Mouse (Mus musculus) frontal cortex, adult (tissue): ENCODE results near the gene Pip4k2c.
"Not testable (repeated sequence)": the region's sequence is repeated elsewhere in the genome, so short reads cannot be mapped to it uniquely, and the experiment has no call there.

Experiments used
- ATAC-seq: cut with Nextera tagmentation; 2 replicates; pipeline ENCODE4 v1.9.2; 2017; ENCODE audit warnings: mild to moderate bottlenecking, moderate library complexity, mixed read lengths; ENCODE audit not compliant: low TSS enrichment

Gene Pip4k2c

GRCm38 (mm10) chr10:127209928-127210570 is 1.3 kb downstream of the Pip4k2c start:
- peak; percentile 35 for ATAC-seq

GRCm38 (mm10) chr10:127208921-127209320 is 2.5 kb downstream of the Pip4k2c start:
- peak; percentile 25; the same call in 1 of the 2 replicates for ATAC-seq

GRCm38 (mm10) chr10:127205373-127205772 is 6.0 kb downstream of the Pip4k2c start:
- ATAC-seq, result no peak

GRCm38 (mm10) chr10:127204589-127204988 is 6.8 kb downstream of the Pip4k2c start:
- ATAC-seq, result no peak

GRCm38 (mm10) chr10:127203106-127203505 is 8.3 kb downstream of the Pip4k2c start:
- ATAC-seq, result no peak

GRCm38 (mm10) chr10:127200279-127200678 is 11.1 kb downstream of the Pip4k2c start:
- peak; percentile 9; the same call in 1 of the 2 replicates for ATAC-seq

DNA sequence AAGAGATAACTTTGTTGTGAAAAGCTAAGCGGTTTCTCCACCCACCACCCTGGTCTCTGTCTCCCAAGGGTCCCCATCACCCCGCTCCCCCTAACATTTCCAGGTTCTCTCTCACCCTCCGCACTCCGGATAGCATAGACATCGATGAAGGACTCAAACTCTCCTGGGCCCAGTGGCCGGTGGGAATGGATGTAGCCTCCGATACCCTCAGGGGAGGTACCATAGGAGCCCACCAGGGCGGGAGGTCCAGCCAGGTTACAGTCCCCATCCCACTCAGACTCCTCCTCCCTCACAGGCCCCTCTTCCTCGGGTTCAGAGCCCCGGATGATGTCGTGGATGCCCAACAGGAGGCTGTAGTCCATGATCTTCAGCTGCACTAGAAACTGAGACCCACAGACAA is 11.9 kb downstream of the Pip4k2c start:
- no peak for ATAC-seq

DNA sequence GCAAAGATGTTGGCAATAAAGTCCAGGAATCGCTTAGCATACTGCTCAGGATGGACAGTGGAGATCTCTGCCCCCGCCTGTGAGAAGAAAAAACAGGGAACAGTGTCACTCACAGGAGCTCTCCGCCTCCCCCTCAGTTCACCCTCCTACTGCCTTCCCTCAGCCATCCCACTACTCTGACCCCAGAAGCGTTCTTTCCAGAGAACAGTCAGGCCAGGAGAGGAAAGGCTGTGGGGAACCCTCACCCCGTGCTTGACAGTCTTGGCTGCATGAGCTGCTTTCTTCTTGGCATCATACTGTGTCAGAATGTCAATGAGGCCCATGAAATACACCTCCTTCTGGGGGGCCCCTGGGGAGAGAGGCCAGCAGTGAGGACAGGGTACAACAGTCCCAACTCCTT is 12.3 kb downstream of the Pip4k2c start:
- ATAC-seq, result no peak

- ATAC-seq, result no peak
Observed at GRCm38 (mm10) chr10:127198492-127198891, 12.9 kb downstream of the Pip4k2c start.

- ATAC-seq, result peak; percentile 11; the same call in 1 of the 2 replicates
Observed at GRCm38 (mm10) chr10:127197505-127198110, 13.8 kb downstream of the Pip4k2c start.

DNA sequence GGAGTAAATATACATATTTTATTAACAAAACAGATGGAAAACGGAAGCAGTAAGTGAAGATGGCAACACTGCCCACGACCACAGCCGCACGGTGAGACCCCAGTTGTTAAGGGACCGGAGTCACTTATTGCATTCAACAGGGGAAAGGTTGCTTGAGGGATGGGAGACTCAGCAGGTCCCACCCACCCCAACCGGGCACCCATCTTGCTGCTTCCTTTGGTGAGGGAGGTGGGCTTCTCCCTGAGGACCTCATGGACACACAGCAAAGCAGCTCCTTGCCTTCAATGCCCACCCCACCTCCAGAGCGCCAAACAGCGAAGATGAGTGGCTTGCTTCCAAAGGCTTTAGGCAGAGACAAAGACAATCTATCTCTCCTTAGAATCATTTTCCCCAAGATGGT is 14.3 kb downstream of the Pip4k2c start:
- ATAC-seq, result no peak

DNA sequence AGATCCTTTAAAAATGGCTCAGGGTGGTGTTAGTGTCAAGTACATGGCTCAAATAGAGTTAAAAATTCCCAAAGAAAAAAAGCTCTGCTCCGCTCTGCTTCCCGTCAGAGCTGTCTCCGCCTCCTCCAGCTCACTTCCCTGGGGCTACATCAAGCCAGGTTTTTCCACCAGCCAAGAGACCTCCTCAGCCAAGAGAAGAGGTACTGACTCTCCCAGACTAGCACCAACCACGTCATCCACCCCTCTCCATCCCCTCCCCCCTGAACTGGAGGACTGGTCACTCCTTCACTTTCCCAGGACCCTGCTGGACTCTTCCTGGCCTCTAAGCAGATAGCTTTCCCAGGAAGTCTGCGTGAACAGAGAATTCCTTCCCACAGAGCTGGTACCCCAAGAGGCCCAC is 15.0 kb downstream of the Pip4k2c start:
- ATAC-seq, result peak; percentile 63

DNA sequence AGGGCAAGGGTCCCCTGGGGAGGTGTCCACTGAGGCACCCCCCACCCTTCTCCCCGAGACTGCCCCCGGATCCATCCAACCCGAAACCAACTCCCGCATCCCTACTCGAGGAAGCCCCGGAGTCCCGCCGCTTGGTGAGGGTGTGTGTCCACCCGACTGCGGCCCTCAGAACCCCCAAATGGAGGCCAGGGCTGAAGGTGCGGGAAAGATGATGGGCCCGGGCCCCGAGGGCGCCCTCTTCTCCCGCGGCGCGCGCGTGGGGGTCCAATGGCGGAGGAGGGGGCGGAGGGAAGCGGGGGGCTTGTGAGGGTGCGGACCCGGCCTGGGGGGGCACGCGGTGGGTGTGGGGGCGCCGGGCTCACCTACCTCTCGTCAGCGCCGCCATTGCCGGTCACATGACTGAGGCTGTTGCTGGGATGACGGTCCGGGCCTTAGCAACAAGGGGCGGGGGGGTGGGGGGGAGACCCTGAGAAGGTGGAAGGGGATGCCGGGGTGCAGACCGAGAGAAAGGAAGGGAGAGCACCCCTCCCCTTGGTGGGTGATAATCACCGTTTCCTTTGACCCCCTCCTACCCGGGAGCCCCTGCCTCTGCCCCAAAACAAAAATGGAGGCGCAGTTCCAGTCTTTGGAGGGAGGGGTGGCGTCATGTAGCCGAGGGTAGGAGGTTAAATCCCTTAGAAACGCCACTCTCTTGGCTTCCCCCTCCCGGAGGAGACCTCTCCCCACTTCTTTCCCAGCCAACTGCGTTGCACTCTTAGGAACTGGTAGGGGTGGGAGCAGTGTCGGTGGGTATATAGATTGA is 15.9 kb downstream of the Pip4k2c start, which contains the start of gene Dtx3:
Dtx3 (minus strand) TSS at position 401 of the 802 bp plus-strand sequence.
- no peak for ATAC-seq

- ATAC-seq, result no peak
Observed at GRCm38 (mm10) chr10:127194428-127195327, 16.7 kb downstream of the Pip4k2c start.

DNA sequence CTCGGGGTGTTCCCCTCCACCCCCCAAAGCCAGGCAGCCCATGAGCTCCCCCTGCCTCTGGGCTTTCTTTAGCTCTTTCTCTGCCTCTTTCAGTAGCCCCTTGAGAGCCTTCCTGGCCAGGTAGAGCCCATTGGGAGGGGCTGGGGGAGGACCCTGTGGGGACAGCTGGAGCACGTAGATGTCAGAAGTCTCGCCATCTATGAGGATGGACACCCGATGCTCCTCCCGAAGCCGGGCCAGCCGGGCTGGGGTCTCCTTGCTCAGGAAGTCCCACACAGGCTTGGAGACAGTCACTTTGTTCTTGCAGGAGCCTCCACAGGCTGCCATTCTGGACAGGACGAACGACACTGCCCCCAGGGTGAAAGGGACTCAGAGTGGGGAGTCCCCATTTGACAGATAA is 18.4 kb downstream of the Pip4k2c start:
- no peak for ATAC-seq

GRCm38 (mm10) chr10:127192057-127192328 is 19.4 kb downstream of the Pip4k2c start:
- ATAC-seq, result not testable (repeated sequence)

GRCm38 (mm10) chr10:127191191-127192056 is 20.0 kb downstream of the Pip4k2c start:
- ATAC-seq, result no peak

DNA sequence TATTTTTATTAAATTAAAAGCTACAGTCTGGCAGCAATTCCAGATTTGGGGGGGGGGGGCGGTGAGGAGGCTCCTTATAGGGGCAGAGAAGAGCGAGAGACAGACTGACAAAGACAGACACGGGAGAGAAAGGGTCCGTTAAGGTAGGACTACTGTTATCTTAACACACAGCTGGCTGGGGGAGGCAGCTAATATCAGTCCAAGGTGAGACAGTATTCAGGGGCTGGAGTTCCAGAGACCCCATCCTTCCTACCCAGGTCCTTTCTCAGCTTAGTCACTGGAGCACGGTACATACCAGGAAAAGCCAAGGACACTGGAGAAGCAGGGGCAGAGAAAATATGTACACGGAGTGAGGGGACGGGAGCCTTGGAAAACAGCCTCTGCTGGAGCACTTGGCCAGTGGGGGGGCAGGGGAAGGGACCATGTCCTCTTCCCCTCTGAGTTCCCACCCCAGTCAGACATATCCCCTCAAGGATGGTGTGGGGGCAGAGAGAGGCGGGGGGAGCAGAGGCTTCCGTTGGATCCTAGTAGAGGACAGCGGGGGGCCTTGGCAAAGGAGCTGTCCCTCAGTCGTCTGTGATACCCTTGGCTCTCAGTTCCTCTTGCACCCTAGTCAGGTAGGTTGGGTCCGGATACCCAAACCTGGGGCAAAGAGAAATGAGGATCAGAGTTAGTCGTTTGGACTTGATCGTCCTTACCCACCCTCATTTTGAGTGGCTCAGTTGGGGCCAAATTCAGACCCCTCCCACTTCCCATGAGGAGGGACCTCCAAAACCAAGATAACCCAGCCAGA is 20.8 kb downstream of the Pip4k2c start:
- no peak for ATAC-seq

- no peak for ATAC-seq
Observed at GRCm38 (mm10) chr10:127189651-127190381, 21.6 kb downstream of the Pip4k2c start, which contains the start of gene Arhgef25. Arhgef25 (minus strand) TSS chr10:127190083.
